Mouse (Mus musculus) forebrain, embryonic 15.5 days (tissue): ENCODE measurements around the gene Plin1. TPM values are rescaled to one million over a fixed set of nuclear protein-coding genes. Genes with fewer than 3 reads are reported as not detected.

Experiments
- ATAC-seq: fragments of 200-750 bp; cut with Nextera tagmentation; replicated peaks from 2 replicates; pipeline ENCODE4 v1.8.0; 2017; ENCODE audit warnings: mild to moderate bottlenecking, moderate TSS enrichment, moderate library complexity
- H3K27ac ChIP-seq: fragments of 300-500 bp; sonication (generic); replicated peaks from 2 replicates; pipeline ENCODE4 v1.5.1; 2015; ENCODE audit warnings: mild to moderate bottlenecking, inconsistent platforms
- H3K27me3 ChIP-seq: fragments of 300-500 bp; sonication (generic); 2 replicates; pipeline ENCODE4 v1.6.1; 2015; ENCODE audit warnings: inconsistent platforms
- H3K36me3 ChIP-seq: fragments of 300-500 bp; sonication (generic); 2 replicates; pipeline ENCODE4 v1.6.1; 2015; ENCODE audit warnings: mild to moderate bottlenecking, inconsistent platforms
- H3K4me1 ChIP-seq: fragments of 300-500 bp; sonication (generic); 2 replicates; pipeline ENCODE4 v1.6.1; 2015; ENCODE audit warnings: inconsistent platforms
- H3K4me2 ChIP-seq: fragments of 300-500 bp; sonication (generic); replicated peaks from 2 replicates; pipeline ENCODE4 v1.6.1; 2015; ENCODE audit warnings: mild to moderate bottlenecking, inconsistent platforms
- H3K4me3 ChIP-seq: fragments of 300-500 bp; sonication (generic); 2 replicates; pipeline ENCODE4 v1.5.1; 2015; ENCODE audit warnings: mild to moderate bottlenecking, inconsistent platforms
- H3K9ac ChIP-seq: fragments of 300-500 bp; sonication (generic); replicated peaks from 2 replicates; pipeline ENCODE4 v1.6.1; 2015; ENCODE audit warnings: mild to moderate bottlenecking, inconsistent platforms
- H3K9me3 ChIP-seq: fragments of 300-500 bp; sonication (generic); 2 replicates; pipeline ENCODE4 v1.6.1; 2016; ENCODE audit warnings: inconsistent platforms
- WGBS: fragments of 180-500 bp; shearing (Covaris S2); methylation state at CpG from one replicate; pipeline ENCODE4 v1.1.7; 2015; ENCODE audit warnings: mixed read lengths; 5-methylcytosine and 5-hydroxymethylcytosine counted together
- polyA plus RNA-seq: library from polyadenylated mRNA; unstranded; fragments of >200 nt; fragmentation: Nextera tagmentation; extraction: Ambion mirVana; gene quantifications from 2 replicates; pipeline ENCODE4 v1.2.1, GENCODE M21; 2015

The Plin1 gene
- polyA plus RNA-seq, 1 experiment from 2014 or later: not detected

DNA sequence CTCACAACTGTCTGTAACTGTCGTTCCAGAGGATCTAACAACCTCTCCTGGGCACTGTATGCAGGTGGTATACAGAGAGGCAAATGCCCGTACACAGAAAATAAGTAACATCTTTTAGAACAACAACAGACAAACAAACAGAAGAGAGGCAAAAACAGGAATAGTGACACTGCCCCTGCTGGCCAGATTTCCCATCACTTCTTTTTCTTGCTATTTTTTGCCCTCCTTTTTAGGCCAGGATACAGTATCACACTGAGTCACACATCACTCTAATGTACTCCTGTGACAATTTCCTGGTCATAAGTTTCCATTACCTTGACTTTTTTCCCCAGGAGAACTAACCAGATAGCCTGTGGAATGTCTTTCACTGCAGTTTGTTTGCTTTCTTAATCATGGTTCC lies 23.6 kb upstream of the Plin1 start:
- Histone ChIP-seq H3K4me2 (no peak overlapping the region), H3K4me3 (no peak overlapping the region)

DNA sequence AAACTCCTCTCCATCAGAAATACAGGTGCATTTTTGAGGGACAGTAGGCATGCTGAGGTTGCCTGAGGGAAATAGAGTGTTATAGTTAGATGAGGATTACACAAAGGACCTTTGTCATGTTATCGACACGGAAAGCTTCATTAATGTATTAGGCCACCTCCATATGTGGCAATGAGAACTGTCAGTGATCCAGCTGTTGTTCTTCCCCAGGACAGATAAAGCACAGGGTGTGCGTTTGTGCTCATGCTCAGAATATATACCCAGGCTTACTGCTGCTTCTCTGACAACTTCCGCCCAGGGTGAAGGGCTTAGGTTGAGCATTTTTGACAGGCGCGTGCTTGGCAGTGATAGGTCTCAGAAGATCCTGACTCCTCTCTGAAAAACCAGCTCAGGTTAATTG lies 16.8 kb upstream of the Plin1 start:
- no peak for ATAC-seq
- no peaks in the 10 kb centered on the region for H3K4me1 ChIP-seq
- H3K27ac ChIP-seq: no peak overlapping the region
- H3K4me3 ChIP-seq: no peak overlapping the region
- no peak overlapping the region for H3K4me2 ChIP-seq
- H3K9me3 ChIP-seq: no peaks in the 10 kb centered on the region
- H3K9ac ChIP-seq: no peak overlapping the region
- 88% methylated on average over 6 of the region's 6 CpGs for WGBS
- H3K36me3 ChIP-seq: no peaks in the 10 kb centered on the region
- H3K27me3 ChIP-seq: no peaks in the 10 kb centered on the region

More for the DNA sequence above, 23.6 kb upstream of the Plin1 start:
- Histone ChIP-seq H3K9ac (no peak overlapping the region), H3K36me3 (no peaks in the 10 kb centered on the region), H3K4me1 (no peaks in the 10 kb centered on the region), H3K27me3 (no peaks in the 10 kb centered on the region), H3K27ac (no peak overlapping the region), H3K9me3 (no peaks in the 10 kb centered on the region)
- 54% methylated on average over 2 of the region's 2 CpGs for WGBS
- ATAC-seq: no peak

DNA sequence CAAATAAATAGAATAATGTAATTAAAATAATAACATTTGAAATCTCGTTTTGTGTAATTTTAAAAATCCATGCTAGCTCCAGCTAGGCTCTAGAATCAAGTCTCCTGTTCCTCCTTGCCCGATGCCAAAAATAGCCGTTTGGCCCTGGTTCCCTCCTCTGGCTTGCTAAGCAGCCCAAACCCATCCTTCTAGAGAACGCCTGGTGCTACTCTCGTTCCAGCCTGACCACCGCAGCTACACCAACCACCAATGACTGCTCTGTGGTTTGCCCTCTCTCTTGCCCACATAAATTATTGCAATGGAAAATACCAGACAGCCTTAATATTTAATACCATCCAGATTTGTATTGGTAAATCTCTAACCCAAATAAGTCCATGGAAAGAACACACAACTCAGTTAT lies 15.0 kb upstream of the Plin1 start:
- 85% methylated on average over 6 of the region's 6 CpGs for WGBS
- Histone ChIP-seq H3K4me2 (no peak overlapping the region), H3K4me1 (peaks cover 7% of the 10 kb centered on the region), H3K27me3 (no peaks in the 10 kb centered on the region), H3K36me3 (no peaks in the 10 kb centered on the region), H3K9me3 (no peaks in the 10 kb centered on the region), H3K27ac (no peak overlapping the region), H3K9ac (no peak overlapping the region), H3K4me3 (no peak overlapping the region)
- no peak for ATAC-seq

DNA sequence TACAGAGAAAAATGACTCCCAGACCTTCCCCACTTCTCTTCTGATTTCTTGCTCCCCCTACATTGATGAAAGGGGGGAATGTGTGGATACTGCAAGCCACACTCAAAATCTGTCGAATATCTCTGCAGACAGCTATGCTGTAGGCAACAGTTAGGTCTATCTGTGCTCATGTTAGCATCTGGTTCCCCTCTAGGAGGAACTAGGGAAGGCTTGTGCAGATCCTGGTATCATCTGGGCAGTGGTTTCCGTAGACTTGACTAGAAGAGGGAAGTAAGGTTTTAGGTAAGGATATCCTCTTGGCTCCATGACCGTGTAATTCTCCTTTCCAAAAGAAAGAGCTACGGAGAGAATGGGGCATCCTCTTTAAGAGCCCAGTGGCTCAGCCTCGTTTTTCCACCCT lies 11.9 kb upstream of the Plin1 start:
- Histone ChIP-seq H3K9ac (no peak overlapping the region), H3K4me1 (peaks cover 7% of the 10 kb centered on the region), H3K36me3 (no peaks in the 10 kb centered on the region), H3K27me3 (no peaks in the 10 kb centered on the region), H3K9me3 (no peaks in the 10 kb centered on the region), H3K27ac (no peak overlapping the region), H3K4me2 (no peak overlapping the region), H3K4me3 (no peak overlapping the region)
- no peak for ATAC-seq
- 77% methylated on average over 5 of the region's 5 CpGs for WGBS

DNA sequence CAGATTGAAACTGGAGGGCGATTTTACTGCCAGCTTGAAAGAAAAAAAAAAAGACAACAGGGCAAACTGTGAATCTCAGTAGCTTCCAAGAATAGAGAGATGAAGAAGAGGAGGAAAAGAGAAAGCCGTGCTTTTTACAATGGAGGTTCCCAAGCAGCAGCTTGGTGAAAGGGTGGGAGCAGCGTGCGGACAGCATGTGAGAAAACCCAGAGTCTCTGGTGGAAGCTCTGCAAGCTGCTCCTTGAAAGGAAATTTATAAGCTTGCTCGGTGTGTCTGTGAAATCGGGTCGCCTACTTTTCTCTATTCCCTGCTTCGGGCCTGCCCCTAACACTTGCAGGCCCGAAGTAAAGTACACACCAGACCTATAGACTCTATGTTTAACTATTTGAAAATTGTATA lies 11.3 kb upstream of the Plin1 start:
- no peak overlapping the region for H3K9ac ChIP-seq
- WGBS: 95% methylated on average over 9 of the region's 9 CpGs
- H3K4me2 ChIP-seq: no peak overlapping the region
- H3K36me3 ChIP-seq: no peaks in the 10 kb centered on the region
- H3K9me3 ChIP-seq: no peaks in the 10 kb centered on the region
- peaks cover 7% of the 10 kb centered on the region for H3K4me1 ChIP-seq
- no peak overlapping the region for H3K4me3 ChIP-seq
- H3K27ac ChIP-seq: no peak overlapping the region
- ATAC-seq: no peak
- no peaks in the 10 kb centered on the region for H3K27me3 ChIP-seq

DNA sequence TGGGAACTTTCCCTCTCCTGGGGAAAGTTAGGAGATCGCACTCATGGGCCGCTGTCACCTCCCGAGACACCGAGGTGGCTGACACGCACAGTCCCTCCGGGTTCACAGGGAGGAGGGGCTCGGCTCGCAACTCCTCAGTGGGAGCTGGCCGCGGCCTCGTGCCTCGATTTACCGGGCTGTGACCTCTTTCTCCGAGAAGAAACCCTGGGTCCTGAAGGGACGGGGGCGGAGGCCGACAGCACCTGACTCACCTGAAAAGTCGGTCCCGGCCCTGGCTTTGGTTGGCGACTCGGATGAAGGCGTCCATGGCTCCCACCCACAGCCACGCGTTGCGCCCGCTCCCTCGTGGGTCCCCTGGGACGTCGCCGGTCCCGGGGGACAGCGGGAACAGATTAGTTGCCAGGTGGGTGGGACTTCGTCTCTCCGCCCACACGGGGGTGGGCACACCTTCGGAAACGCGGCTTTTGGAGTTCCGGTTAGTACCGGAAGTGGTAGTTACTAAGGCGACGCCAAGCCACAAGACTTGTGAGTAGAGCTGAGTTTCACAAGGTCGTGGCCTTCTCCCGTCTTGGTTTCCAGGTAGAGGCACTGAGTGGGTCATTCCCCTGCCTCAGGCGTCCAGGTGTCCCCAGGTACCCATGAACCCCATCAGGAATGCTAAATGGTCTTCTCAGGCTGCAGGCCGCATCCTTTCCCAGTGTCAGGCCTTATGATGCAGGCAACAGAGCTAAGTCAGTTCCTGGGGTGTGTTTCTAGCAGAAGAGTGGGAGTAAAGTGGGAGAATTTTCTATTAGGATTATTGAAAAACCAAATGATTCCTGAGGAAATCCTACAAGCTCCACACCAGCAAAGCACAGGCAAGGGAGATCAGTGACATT lies 10.2 kb upstream of the Plin1 start, which contains the start of the genes Pex11a and Wdr93:
Pex11a (minus strand) TSS at position 473 of the 878 bp plus-strand sequence.
Wdr93 (plus strand) TSS at position 505 of the 878 bp plus-strand sequence.
- Histone ChIP-seq H3K27ac (no peak within 1 kb of the TSS), H3K9me3 (no peaks in the 10 kb centered on the region), H3K4me3 (peak within 1 kb of the TSS; percentile 78), H3K27me3 (no peaks in the 10 kb centered on the region), H3K4me2 (peak within 1 kb of the TSS; percentile 92), H3K36me3 (no peaks in the 10 kb centered on the region), H3K9ac (peak within 1 kb of the TSS; percentile 63), H3K4me1 (peaks cover 7% of the 10 kb centered on the region)
- WGBS: 2% methylated on average over 46 of the region's 46 CpGs
- ATAC-seq: peak; percentile 92

DNA sequence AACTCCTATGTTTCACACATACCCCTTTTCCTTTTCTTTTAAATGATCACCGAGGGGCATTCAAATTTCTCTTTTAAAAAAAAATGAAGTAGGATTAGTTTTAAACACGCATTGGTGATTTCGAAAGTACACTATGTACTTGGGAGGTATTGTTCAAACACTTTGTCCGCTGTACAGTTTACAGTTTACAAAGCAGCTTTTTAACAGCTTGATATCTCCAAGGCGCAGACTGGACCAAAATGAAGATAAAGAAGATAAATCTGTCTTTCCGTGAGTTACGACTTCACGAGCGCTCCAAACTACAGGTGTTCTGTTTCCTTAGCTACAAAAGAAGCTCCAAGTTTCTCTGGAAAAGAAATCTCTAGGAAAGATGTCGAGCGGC lies 9.6 kb upstream of the Plin1 start:
- Histone ChIP-seq H3K4me2 (peak overlapping the region; percentile 92), H3K4me1 (peaks cover 7% of the 10 kb centered on the region), H3K27ac (no peak overlapping the region), H3K4me3 (peak overlapping the region; percentile 78), H3K9ac (peak overlapping the region; percentile 63), H3K27me3 (no peaks in the 10 kb centered on the region), H3K36me3 (no peaks in the 10 kb centered on the region), H3K9me3 (no peaks in the 10 kb centered on the region)
- 20% methylated on average over 11 of the region's 11 CpGs for WGBS
- no peak for ATAC-seq

DNA sequence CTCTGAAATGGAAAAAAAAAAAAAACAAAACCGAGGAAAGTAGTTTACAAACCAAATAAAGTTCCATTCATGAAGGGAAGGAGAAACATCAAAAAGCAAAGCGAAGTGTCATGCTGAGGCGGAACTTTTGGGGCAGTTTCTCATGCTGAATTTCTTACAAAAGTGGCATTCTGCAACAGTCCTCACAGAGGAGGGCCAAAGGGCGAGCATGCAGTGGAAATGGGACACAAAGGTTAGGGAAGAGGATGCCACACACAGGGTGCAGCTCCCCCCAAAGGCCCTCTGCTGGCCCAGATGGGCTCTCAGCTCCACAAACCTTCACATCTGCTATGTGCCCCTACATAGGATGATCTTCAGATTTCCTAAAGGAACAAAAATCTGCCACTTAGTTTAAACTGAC lies 7.6 kb upstream of the Plin1 start:
- H3K27ac ChIP-seq: no peak overlapping the region
- peaks cover 7% of the 10 kb centered on the region for H3K4me1 ChIP-seq
- H3K9me3 ChIP-seq: no peaks in the 10 kb centered on the region
- WGBS: 85% methylated on average over 4 of the region's 4 CpGs
- no peak overlapping the region for H3K9ac ChIP-seq
- no peaks in the 10 kb centered on the region for H3K27me3 ChIP-seq
- ATAC-seq: no peak
- 0 out of 2 replicates have a peak, but pooled peaks cover 5% of the 10 kb centered on the region for H3K36me3 ChIP-seq
- no peak overlapping the region for H3K4me2 ChIP-seq
- H3K4me3 ChIP-seq: no peak overlapping the region

DNA sequence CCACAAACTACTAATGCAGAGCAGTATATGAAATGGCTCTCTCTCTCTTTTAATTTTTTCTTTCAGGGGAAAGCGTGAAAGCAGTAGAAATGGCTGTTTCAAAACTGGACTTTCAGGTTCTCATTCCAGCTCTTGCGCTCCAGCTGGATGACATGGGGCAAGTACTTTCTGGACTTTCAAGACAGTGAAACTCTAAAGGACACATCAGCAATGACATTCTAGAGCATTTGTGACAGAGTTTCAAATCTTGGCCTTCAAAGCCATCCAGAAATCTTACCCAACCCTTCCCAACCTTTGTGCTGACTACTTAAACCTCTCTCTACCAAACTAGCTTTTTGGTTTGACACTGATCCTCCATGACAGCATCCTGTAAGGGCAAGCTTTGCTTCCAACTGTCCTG lies 6.2 kb upstream of the Plin1 start:
- H3K4me1 ChIP-seq: peaks cover 7% of the 10 kb centered on the region
- H3K9ac ChIP-seq: no peak overlapping the region
- H3K9me3 ChIP-seq: no peaks in the 10 kb centered on the region
- H3K27me3 ChIP-seq: no peaks in the 10 kb centered on the region
- no peak overlapping the region for H3K4me3 ChIP-seq
- WGBS: 98% methylated on average over 2 of the region's 2 CpGs
- no peak for ATAC-seq
- H3K27ac ChIP-seq: no peak overlapping the region
- H3K36me3 ChIP-seq: 0 out of 2 replicates have a peak, but pooled peaks cover 5% of the 10 kb centered on the region
- H3K4me2 ChIP-seq: no peak overlapping the region

DNA sequence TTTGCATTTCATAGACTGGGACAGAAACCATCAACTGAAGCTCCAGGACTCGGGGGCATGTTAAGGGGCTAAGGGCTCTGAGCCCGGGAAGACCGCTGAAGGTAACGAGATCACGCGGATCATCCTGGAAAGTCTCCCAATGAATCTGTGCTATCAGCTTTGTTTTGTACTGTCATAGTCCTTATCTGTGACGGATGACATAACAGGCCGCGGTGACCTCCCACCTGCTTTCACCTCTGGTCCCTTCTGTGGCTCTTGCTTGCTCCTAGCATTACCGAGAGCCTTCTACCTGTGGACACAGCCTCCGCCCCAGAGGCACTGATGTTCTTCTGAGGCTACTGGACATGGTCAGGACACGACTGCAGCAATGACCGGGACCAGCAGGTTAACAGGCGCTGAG lies 3.8 kb upstream of the Plin1 start:
- H3K9ac ChIP-seq: no peak overlapping the region
- H3K27ac ChIP-seq: no peak overlapping the region
- H3K36me3 ChIP-seq: 0 out of 2 replicates have a peak, but pooled peaks cover 5% of the 10 kb centered on the region
- H3K4me2 ChIP-seq: no peak overlapping the region
- 89% methylated on average over 14 of the region's 14 CpGs for WGBS
- H3K4me1 ChIP-seq: no peaks in the 10 kb centered on the region
- no peaks in the 10 kb centered on the region for H3K9me3 ChIP-seq
- H3K27me3 ChIP-seq: no peaks in the 10 kb centered on the region
- ATAC-seq: no peak
- H3K4me3 ChIP-seq: no peak overlapping the region

DNA sequence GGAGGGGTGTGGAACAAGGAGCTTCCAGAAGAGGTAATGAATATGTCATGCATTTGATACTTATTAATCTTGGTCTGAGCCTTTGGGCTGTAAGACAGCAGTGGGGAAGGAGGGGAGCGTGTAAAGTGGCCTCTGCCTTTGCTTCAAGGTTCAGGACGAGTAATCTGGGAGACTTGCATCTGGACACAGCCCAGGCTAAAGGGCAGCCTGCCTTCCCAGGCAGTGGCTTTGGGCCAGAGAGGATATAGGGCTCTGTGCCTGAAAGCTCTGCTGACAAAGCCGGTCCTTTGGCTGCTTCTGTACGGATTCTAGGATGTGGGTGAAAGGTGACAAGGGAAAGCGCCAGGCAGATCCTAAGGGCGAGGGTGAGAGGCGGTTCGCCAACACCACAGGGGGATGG lies 1.9 kb upstream of the Plin1 start:
- Histone ChIP-seq H3K9ac (no peak overlapping the region), H3K4me3 (no peak overlapping the region), H3K27ac (no peak overlapping the region), H3K9me3 (no peaks in the 10 kb centered on the region), H3K36me3 (0 out of 2 replicates have a peak, but pooled peaks cover 5% of the 10 kb centered on the region), H3K27me3 (no peaks in the 10 kb centered on the region), H3K4me1 (no peaks in the 10 kb centered on the region), H3K4me2 (no peak overlapping the region)
- WGBS: 82% methylated on average over 8 of the region's 8 CpGs
- ATAC-seq: no peak

DNA sequence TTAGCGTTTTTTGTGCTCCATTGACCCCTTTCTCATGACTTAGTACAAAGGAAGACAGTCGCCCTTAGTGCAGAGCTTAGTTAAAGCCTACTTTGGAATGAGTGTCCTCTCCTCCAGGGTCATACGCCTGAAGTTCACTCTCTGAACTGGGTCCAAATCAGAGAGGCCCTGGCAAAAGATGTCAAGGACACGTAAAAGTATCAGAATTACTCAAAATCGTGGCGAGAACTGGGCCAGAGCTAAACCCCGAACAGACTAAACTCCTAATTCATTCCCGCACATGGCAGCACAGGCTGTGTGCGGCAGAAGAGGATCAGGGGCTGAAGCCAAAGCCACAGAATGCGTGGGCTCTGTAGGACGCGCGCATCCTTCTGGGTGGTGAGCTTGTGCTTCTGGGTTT lies 1.3 kb downstream of the Plin1 start:
- no peak for ATAC-seq
- H3K27ac ChIP-seq: no peak overlapping the region
- no peaks in the 10 kb centered on the region for H3K4me1 ChIP-seq
- no peak overlapping the region for H3K4me3 ChIP-seq
- H3K9ac ChIP-seq: no peak overlapping the region
- H3K27me3 ChIP-seq: no peaks in the 10 kb centered on the region
- no peaks in the 10 kb centered on the region for H3K9me3 ChIP-seq
- 76% methylated on average over 13 of the region's 13 CpGs for WGBS
- H3K4me2 ChIP-seq: no peak overlapping the region
- no peaks in the 10 kb centered on the region for H3K36me3 ChIP-seq
